Mouse (Mus musculus) embryonic facial prominence, embryonic 13.5 days (tissue): ENCODE data around the gene Uba52. TPM values are rescaled to one million over a fixed set of nuclear protein-coding genes. Genes with fewer than 3 reads are reported as not detected.

Experiments used
- ATAC-seq: fragments of 200-750 bp; cut with Nextera tagmentation; 2 replicates; pipeline ENCODE4 v1.8.0; 2017; ENCODE audit warnings: low read depth; ENCODE audit not compliant: insufficient number of reproducible peaks, insufficient read depth, low FRiP score, low TSS enrichment
- H3K27ac ChIP-seq: fragments of 300-500 bp; sonication (generic); 2 replicates; pipeline ENCODE4 v1.5.1; 2015; ENCODE audit warnings: moderate library complexity, mild to moderate bottlenecking, inconsistent platforms
- H3K27me3 ChIP-seq: fragments of 300-500 bp; sonication (generic); 2 replicates; pipeline ENCODE4 v1.6.1; 2015; ENCODE audit warnings: mild to moderate bottlenecking, inconsistent platforms
- H3K36me3 ChIP-seq: fragments of 300-500 bp; sonication (generic); 2 replicates; pipeline ENCODE4 v1.6.1; 2015; ENCODE audit warnings: mild to moderate bottlenecking, inconsistent platforms
- H3K4me1 ChIP-seq: fragments of 300-500 bp; sonication (generic); 2 replicates; pipeline ENCODE4 v1.6.1; 2015; ENCODE audit warnings: inconsistent platforms
- H3K4me2 ChIP-seq: fragments of 300-500 bp; sonication (generic); 2 replicates; pipeline ENCODE4 v1.6.1; 2015; ENCODE audit warnings: moderate library complexity, mild to moderate bottlenecking, inconsistent platforms
- H3K4me3 ChIP-seq: fragments of 300-500 bp; sonication (generic); 2 replicates; pipeline ENCODE4 v1.5.1; 2015; ENCODE audit warnings: mild to moderate bottlenecking, inconsistent platforms
- H3K9ac ChIP-seq: fragments of 300-500 bp; sonication (generic); 2 replicates; pipeline ENCODE4 v1.6.1; 2015; ENCODE audit warnings: mild to moderate bottlenecking, inconsistent platforms
- H3K9me3 ChIP-seq: fragments of 300-500 bp; sonication (generic); 2 replicates; pipeline ENCODE4 v1.6.1; 2016; ENCODE audit warnings: inconsistent platforms
- WGBS: fragments of 180-500 bp; shearing (Covaris S2); methylation state at CpG from one replicate; pipeline ENCODE4 v1.1.7; 2015; ENCODE audit warnings: mixed read lengths; 5-methylcytosine and 5-hydroxymethylcytosine counted together
- polyA plus RNA-seq: library from polyadenylated mRNA; unstranded; fragments of >200 nt; fragmentation: Nextera tagmentation; extraction: Ambion mirVana; gene quantifications from 2 replicates; pipeline ENCODE4 v1.2.1, GENCODE M21; 2015

Gene Uba52
- polyA plus RNA-seq, 1 experiment from 2014 or later = 1,032 TPM

GRCm38 (mm10) chr8:70471856-70472255 is 38.7 kb downstream of the Uba52 start:
- peaks cover 33% of the 10 kb centered on the region for H3K4me1 ChIP-seq
- H3K27ac ChIP-seq = no peak overlapping the region
- H3K9me3 ChIP-seq = no peaks in the 10 kb centered on the region
- H3K27me3 ChIP-seq = no peaks in the 10 kb centered on the region
- peaks cover 7% of the 10 kb centered on the region; the same call in 1 of the 2 replicates for H3K36me3 ChIP-seq
- H3K4me2 ChIP-seq = no peak overlapping the region
- WGBS = 94% methylated on average over 7 of the region's 7 CpGs
- no peak for ATAC-seq
- no peak overlapping the region for H3K4me3 ChIP-seq
- no peak overlapping the region for H3K9ac ChIP-seq

- Histone ChIP-seq H3K4me1 (peaks cover 22% of the 10 kb centered on the region), H3K27ac (no peak overlapping the region), H3K4me2 (no peak overlapping the region), H3K27me3 (no peaks in the 10 kb centered on the region), H3K36me3 (peaks cover 21% of the 10 kb centered on the region), H3K4me3 (no peak overlapping the region), H3K9ac (no peak overlapping the region), H3K9me3 (no peaks in the 10 kb centered on the region)
- 80% methylated on average over 2 of the region's 2 CpGs for WGBS
- no peak for ATAC-seq
Observed at GRCm38 (mm10) chr8:70469938-70470337, 40.7 kb downstream of the Uba52 start.

- 56% methylated on average over 10 of the region's 10 CpGs for WGBS
- Histone ChIP-seq H3K9ac (0 out of 2 replicates have a peak overlapping the region, but pooled peaks have one; percentile 44), H3K4me2 (no peak overlapping the region), H3K9me3 (no peaks in the 10 kb centered on the region), H3K27me3 (no peaks in the 10 kb centered on the region), H3K36me3 (peaks cover 23% of the 10 kb centered on the region), H3K4me3 (no peak overlapping the region), H3K27ac (no peak overlapping the region), H3K4me1 (peaks cover 21% of the 10 kb centered on the region)
- ATAC-seq = no peak
Observed at GRCm38 (mm10) chr8:70469295-70469916, 41.2 kb downstream of the Uba52 start.

- Histone ChIP-seq H3K27ac (no peak overlapping the region), H3K9me3 (no peaks in the 10 kb centered on the region), H3K4me3 (no peak overlapping the region), H3K4me1 (peaks cover 21% of the 10 kb centered on the region), H3K4me2 (no peak overlapping the region), H3K36me3 (peaks cover 25% of the 10 kb centered on the region), H3K27me3 (no peaks in the 10 kb centered on the region), H3K9ac (0 out of 2 replicates have a peak overlapping the region, but pooled peaks have one; percentile 44)
- ATAC-seq = no peak
- WGBS = 87% methylated on average over 4 of the region's 4 CpGs
Observed at GRCm38 (mm10) chr8:70468733-70469132, 41.9 kb downstream of the Uba52 start.

GRCm38 (mm10) chr8:70467907-70468306 is 42.7 kb downstream of the Uba52 start:
- ATAC-seq = no peak
- H3K4me2 ChIP-seq = no peak overlapping the region
- H3K27ac ChIP-seq = no peak overlapping the region
- H3K4me1 ChIP-seq = peaks cover 21% of the 10 kb centered on the region
- peak overlapping the region; percentile 36; the same call in 1 of the 2 replicates for H3K9ac ChIP-seq
- no peaks in the 10 kb centered on the region for H3K27me3 ChIP-seq
- no peak overlapping the region for H3K4me3 ChIP-seq
- H3K9me3 ChIP-seq = no peaks in the 10 kb centered on the region
- H3K36me3 ChIP-seq = peaks cover 29% of the 10 kb centered on the region
- 64% methylated on average over 1 of the region's 1 CpGs for WGBS

GRCm38 (mm10) chr8:70467229-70467725 is 43.3 kb downstream of the Uba52 start:
- H3K4me2 ChIP-seq = no peak overlapping the region
- ATAC-seq = no peak
- no peaks in the 10 kb centered on the region for H3K27me3 ChIP-seq
- H3K4me1 ChIP-seq = peaks cover 21% of the 10 kb centered on the region
- 0 out of 2 replicates have a peak overlapping the region, but pooled peaks have one; percentile 36 for H3K9ac ChIP-seq
- no peak overlapping the region; the same call in 1 of the 2 replicates for H3K27ac ChIP-seq
- peaks cover 29% of the 10 kb centered on the region for H3K36me3 ChIP-seq
- WGBS = 62% methylated on average over 5 of the region's 5 CpGs
- H3K9me3 ChIP-seq = no peaks in the 10 kb centered on the region
- H3K4me3 ChIP-seq = no peak overlapping the region

GRCm38 (mm10) chr8:70466771-70467170 is 43.8 kb downstream of the Uba52 start:
- H3K36me3 ChIP-seq = peaks cover 29% of the 10 kb centered on the region
- H3K4me1 ChIP-seq = peaks cover 21% of the 10 kb centered on the region
- no peaks in the 10 kb centered on the region for H3K9me3 ChIP-seq
- WGBS = 57% methylated on average over 11 of the region's 11 CpGs
- 0 out of 2 replicates have a peak overlapping the region, but pooled peaks have one; percentile 36 for H3K9ac ChIP-seq
- no peak overlapping the region for H3K4me3 ChIP-seq
- ATAC-seq = no peak
- H3K27ac ChIP-seq = no peak overlapping the region; the same call in 1 of the 2 replicates
- no peaks in the 10 kb centered on the region for H3K27me3 ChIP-seq
- no peak overlapping the region for H3K4me2 ChIP-seq

- no peak overlapping the region for H3K4me2 ChIP-seq
- 88% methylated on average over 4 of the region's 4 CpGs for WGBS
- no peak overlapping the region for H3K4me3 ChIP-seq
- no peak for ATAC-seq
- H3K9me3 ChIP-seq = no peaks in the 10 kb centered on the region
- H3K4me1 ChIP-seq = peaks cover 21% of the 10 kb centered on the region
- H3K36me3 ChIP-seq = peaks cover 29% of the 10 kb centered on the region
- no peak overlapping the region for H3K27ac ChIP-seq
- H3K27me3 ChIP-seq = no peaks in the 10 kb centered on the region
- no peak overlapping the region for H3K9ac ChIP-seq
Observed at GRCm38 (mm10) chr8:70466305-70466704, 44.3 kb downstream of the Uba52 start.

- H3K9me3 ChIP-seq = no peaks in the 10 kb centered on the region
- no peak for ATAC-seq
- H3K36me3 ChIP-seq = peaks cover 28% of the 10 kb centered on the region
- H3K4me3 ChIP-seq = no peak overlapping the region
- no peak overlapping the region for H3K4me2 ChIP-seq
- no peaks in the 10 kb centered on the region for H3K27me3 ChIP-seq
- H3K27ac ChIP-seq = no peak overlapping the region
- H3K9ac ChIP-seq = no peak overlapping the region
- WGBS = 95% methylated on average over 4 of the region's 4 CpGs
- peaks cover 21% of the 10 kb centered on the region for H3K4me1 ChIP-seq
Observed at GRCm38 (mm10) chr8:70465701-70466100, 44.9 kb downstream of the Uba52 start.

GRCm38 (mm10) chr8:70464162-70464561 is 46.4 kb downstream of the Uba52 start:
- H3K4me3 ChIP-seq = no peak overlapping the region
- H3K27me3 ChIP-seq = no peaks in the 10 kb centered on the region
- no peak for ATAC-seq
- no peak overlapping the region for H3K27ac ChIP-seq
- 90% methylated on average over 6 of the region's 6 CpGs for WGBS
- no peaks in the 10 kb centered on the region for H3K9me3 ChIP-seq
- no peak overlapping the region for H3K4me2 ChIP-seq
- no peak overlapping the region for H3K9ac ChIP-seq
- H3K4me1 ChIP-seq = peaks cover 16% of the 10 kb centered on the region
- peaks cover 34% of the 10 kb centered on the region for H3K36me3 ChIP-seq

- peaks cover 34% of the 10 kb centered on the region for H3K36me3 ChIP-seq
- no peaks in the 10 kb centered on the region for H3K27me3 ChIP-seq
- H3K4me2 ChIP-seq = no peak overlapping the region
- H3K9ac ChIP-seq = no peak overlapping the region
- no peaks in the 10 kb centered on the region for H3K9me3 ChIP-seq
- H3K4me1 ChIP-seq = peaks cover 16% of the 10 kb centered on the region
- H3K4me3 ChIP-seq = no peak overlapping the region
- 76% methylated on average over 4 of the region's 4 CpGs for WGBS
- ATAC-seq = no peak
- no peak overlapping the region for H3K27ac ChIP-seq
Observed at GRCm38 (mm10) chr8:70463306-70463705, 47.3 kb downstream of the Uba52 start.

GRCm38 (mm10) chr8:70462516-70462813 is 48.1 kb downstream of the Uba52 start:
- no peaks in the 10 kb centered on the region for H3K27me3 ChIP-seq
- H3K9ac ChIP-seq = no peak overlapping the region
- H3K36me3 ChIP-seq = peaks cover 34% of the 10 kb centered on the region
- no peak overlapping the region for H3K4me3 ChIP-seq
- no peaks in the 10 kb centered on the region for H3K9me3 ChIP-seq
- no peak overlapping the region for H3K27ac ChIP-seq
- WGBS = 87% methylated on average over 8 of the region's 8 CpGs
- ATAC-seq = no peak
- peaks cover 9% of the 10 kb centered on the region for H3K4me1 ChIP-seq
- no peak overlapping the region for H3K4me2 ChIP-seq
